Mouse (Mus musculus): Measurements from ENCODE around the gene Gm20388.

DNA sequence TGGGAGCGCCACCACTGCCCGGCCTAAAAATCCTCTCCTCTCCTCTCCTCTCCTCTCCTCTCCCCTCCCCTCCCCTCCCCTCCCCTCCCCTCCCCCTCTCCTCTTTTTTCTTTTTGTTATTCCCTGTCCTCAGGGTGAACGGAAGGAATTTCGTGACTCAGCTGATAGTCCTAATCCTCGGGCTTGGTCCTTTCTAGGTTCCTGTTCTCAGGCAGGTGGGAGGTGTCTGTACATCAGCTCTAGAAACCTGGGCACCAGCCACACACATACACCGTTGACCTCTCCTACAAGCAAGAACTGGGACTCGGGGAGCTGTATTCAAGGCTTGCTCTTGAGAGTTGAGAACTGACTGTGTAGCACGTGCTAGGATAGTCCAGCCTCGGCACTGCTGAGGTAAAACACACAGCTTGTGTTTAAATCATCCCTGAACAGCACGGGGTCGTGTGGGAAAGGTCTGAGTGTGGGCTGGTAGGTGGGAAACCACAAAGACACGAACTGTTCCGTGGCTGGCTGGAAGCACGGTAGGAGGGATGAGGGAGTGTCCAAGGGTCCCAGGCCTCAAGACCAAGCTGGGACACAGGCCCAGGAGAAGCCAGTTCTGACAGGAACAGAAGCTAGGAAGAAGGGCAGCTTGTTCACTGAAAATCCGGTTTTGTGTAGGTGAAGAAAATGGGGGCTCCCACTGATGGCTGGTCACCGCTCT lies 620.5 kb downstream of the Gm20388 start:
- TF ChIP-seq CTCF (IDR thresholded peaks at IDR 0.05; ENCODE audit: extremely low read depth, insufficient read depth, low read length) (no peak), POLR2A (IDR thresholded peaks at IDR 0.05; ENCODE audit: extremely low read depth, insufficient read depth, low read length) (no peak)

Data from cortical plate, adult 2 months (tissue).